Mouse (Mus musculus): ENCODE results near the gene Gm436.

The Gm436 gene

GRCm38 (mm10) chr4:144686268-144686667 lies at the start of gene Gm436:
Gm436 (minus strand) TSS chr4:144686368.
- DNase-seq (ENCODE audit: low spot score in 2 of 2), result no peak

- no peak for DNase-seq (ENCODE audit: low spot score in 2 of 2)
Observed at GRCm38 (mm10) chr4:144721304-144721703, 35.1 kb upstream of the Gm436 start, which contains the start of gene Gm13178. Gm13178 (minus strand) TSS chr4:144721404.

GRCm38 (mm10) chr4:144719691-144720090 lies 33.5 kb upstream of the Gm436 start:
- DNase-seq (ENCODE audit: low spot score in 2 of 2), result no peak

GRCm38 (mm10) chr4:144718288-144718687 lies 32.1 kb upstream of the Gm436 start:
- no peak for DNase-seq (ENCODE audit: low spot score in 2 of 2)

- no peak for DNase-seq (ENCODE audit: low spot score in 2 of 2)
Observed at GRCm38 (mm10) chr4:144638263-144638662, 47.9 kb downstream of the Gm436 start.
